Mouse (Mus musculus) kidney, embryonic 15.5 days (tissue): ENCODE results near the gene Plekhd1. TPM values are rescaled to one million over a fixed set of nuclear protein-coding genes. Genes with fewer than 3 reads are reported as not detected.

Experiments used
- ATAC-seq: fragments of 200-750 bp; cut with Nextera tagmentation; replicated peaks from 2 replicates; pipeline ENCODE4 v1.8.0; 2017; ENCODE audit warnings: moderate TSS enrichment; ENCODE audit not compliant: low FRiP score
- H3K27ac ChIP-seq: fragments of 300-500 bp; sonication (generic); 2 replicates; pipeline ENCODE4 v1.5.1; 2015; ENCODE audit warnings: mild to moderate bottlenecking, inconsistent platforms
- H3K27me3 ChIP-seq: fragments of 300-500 bp; sonication (generic); 2 replicates; pipeline ENCODE4 v1.6.1; 2015; ENCODE audit warnings: inconsistent platforms
- H3K36me3 ChIP-seq: fragments of 300-500 bp; sonication (generic); 2 replicates; pipeline ENCODE4 v1.6.1; 2015; ENCODE audit warnings: inconsistent platforms
- H3K4me1 ChIP-seq: fragments of 300-500 bp; sonication (generic); 2 replicates; pipeline ENCODE4 v1.6.1; 2015; ENCODE audit warnings: inconsistent platforms
- H3K4me2 ChIP-seq: fragments of 300-500 bp; sonication (generic); 2 replicates; pipeline ENCODE4 v1.6.1; 2015; ENCODE audit warnings: moderate library complexity, mild to moderate bottlenecking, inconsistent platforms
- H3K4me3 ChIP-seq: fragments of 300-500 bp; sonication (generic); replicated peaks from 2 replicates; pipeline ENCODE4 v1.5.1; 2015; ENCODE audit warnings: mild to moderate bottlenecking, inconsistent platforms
- H3K9ac ChIP-seq: fragments of 300-500 bp; sonication (generic); 2 replicates; pipeline ENCODE4 v1.6.1; 2015; ENCODE audit warnings: mild to moderate bottlenecking, inconsistent platforms
- H3K9me3 ChIP-seq: fragments of 300-500 bp; sonication (generic); replicated peaks from 2 replicates; pipeline ENCODE4 v1.6.1; 2016; ENCODE audit warnings: inconsistent platforms
- WGBS: fragments of 180-500 bp; shearing (Covaris S2); methylation state at CpG from one replicate; pipeline ENCODE4 v1.1.7; 2015; ENCODE audit warnings: mixed read lengths; 5-methylcytosine and 5-hydroxymethylcytosine counted together
- polyA plus RNA-seq: library from polyadenylated mRNA; unstranded; fragments of >200 nt; fragmentation: Nextera tagmentation; extraction: Ambion mirVana; gene quantifications from 2 replicates; pipeline ENCODE4 v1.2.1, GENCODE M21; 2015

The Plekhd1 gene
- polyA plus RNA-seq, result 1.8 and 2.0 TPM in 2 replicates

- H3K4me2 ChIP-seq, result peak within 1 kb of the TSS; percentile 75
- peak within 1 kb of the TSS; percentile 40 for H3K4me3 ChIP-seq
- peaks cover 24% of the 10 kb centered on the region for H3K4me1 ChIP-seq
- no peaks in the 10 kb centered on the region for H3K36me3 ChIP-seq
- peaks cover 51% of the 10 kb centered on the region for H3K27me3 ChIP-seq
- H3K9ac ChIP-seq, result peak within 1 kb of the TSS; percentile 5; the same call in 1 of the 2 replicates
- no peak within 1 kb of the TSS for H3K27ac ChIP-seq
- no peaks in the 10 kb centered on the region for H3K9me3 ChIP-seq
- ATAC-seq, result peak; percentile 82
- under 1% methylated on average over 47 of the region's 52 CpGs for WGBS
Measured at GRCm38 (mm10) chr12:80692269-80692972, at the start of gene Plekhd1. Gene Plekhd1, plus strand, starts transcription at chr12:80692591.

GRCm38 (mm10) chr12:80642725-80643692 is 49.4 kb upstream of the Plekhd1 start:
- Histone ChIP-seq H3K27ac (peak overlapping the region; percentile 93), H3K9me3 (no peaks in the 10 kb centered on the region), H3K4me2 (peak overlapping the region; percentile 81), H3K9ac (peak overlapping the region; percentile 94), H3K4me1 (peaks cover 29% of the 10 kb centered on the region), H3K27me3 (no peaks in the 10 kb centered on the region), H3K36me3 (peaks cover 48% of the 10 kb centered on the region), H3K4me3 (peak overlapping the region; percentile 79)
- WGBS, result 2% methylated on average over 47 of the region's 48 CpGs
- peak; percentile 78 for ATAC-seq

- Histone ChIP-seq H3K27ac (peak within 1 kb of the TSS; percentile 93), H3K36me3 (peaks cover 45% of the 10 kb centered on the region), H3K27me3 (no peaks in the 10 kb centered on the region), H3K4me1 (peaks cover 29% of the 10 kb centered on the region), H3K9ac (peak within 1 kb of the TSS; percentile 94), H3K9me3 (no peaks in the 10 kb centered on the region), H3K4me2 (peak within 1 kb of the TSS; percentile 81), H3K4me3 (peak within 1 kb of the TSS; percentile 79)
- ATAC-seq, result peak; percentile 97
- under 1% methylated on average over 50 of the region's 50 CpGs for WGBS
Measured at GRCm38 (mm10) chr12:80643693-80644505, 48.5 kb upstream of the Plekhd1 start, which contains the start of the genes Slc39a9 and Erh. Gene Slc39a9, plus strand, starts transcription at chr12:80643883. Gene Erh, minus strand, starts transcription at chr12:80644341.

- peak overlapping the region; percentile 81 for H3K4me2 ChIP-seq
- 7% methylated on average over 18 of the region's 18 CpGs for WGBS
- no peaks in the 10 kb centered on the region for H3K27me3 ChIP-seq
- H3K9me3 ChIP-seq, result no peaks in the 10 kb centered on the region
- peak overlapping the region; percentile 79 for H3K4me3 ChIP-seq
- peak overlapping the region; percentile 94 for H3K9ac ChIP-seq
- peaks cover 29% of the 10 kb centered on the region for H3K4me1 ChIP-seq
- no peak for ATAC-seq
- H3K36me3 ChIP-seq, result peaks cover 44% of the 10 kb centered on the region
- H3K27ac ChIP-seq, result peak overlapping the region; percentile 93
Measured at GRCm38 (mm10) chr12:80644506-80644868, 47.9 kb upstream of the Plekhd1 start.

GRCm38 (mm10) chr12:80646377-80646776 is 46.0 kb upstream of the Plekhd1 start:
- H3K9me3 ChIP-seq, result no peaks in the 10 kb centered on the region
- peak overlapping the region; percentile 81 for H3K4me2 ChIP-seq
- WGBS, result 96% methylated on average over 3 of the region's 3 CpGs
- no peak overlapping the region for H3K4me3 ChIP-seq
- no peaks in the 10 kb centered on the region for H3K27me3 ChIP-seq
- H3K27ac ChIP-seq, result no peak overlapping the region
- no peak for ATAC-seq
- H3K4me1 ChIP-seq, result peaks cover 29% of the 10 kb centered on the region
- peaks cover 25% of the 10 kb centered on the region for H3K36me3 ChIP-seq
- H3K9ac ChIP-seq, result no peak overlapping the region

GRCm38 (mm10) chr12:80653951-80654658 is 38.3 kb upstream of the Plekhd1 start:
- ATAC-seq, result no peak
- WGBS, result 91% methylated on average over 7 of the region's 7 CpGs
- 0 out of 2 replicates have a peak, but pooled peaks cover 3% of the 10 kb centered on the region for H3K4me1 ChIP-seq
- peaks cover 3% of the 10 kb centered on the region; the same call in 1 of the 2 replicates for H3K36me3 ChIP-seq
- no peaks in the 10 kb centered on the region for H3K9me3 ChIP-seq
- no peak overlapping the region for H3K27ac ChIP-seq
- no peak overlapping the region for H3K4me2 ChIP-seq
- no peak overlapping the region for H3K9ac ChIP-seq
- no peaks in the 10 kb centered on the region for H3K27me3 ChIP-seq
- no peak overlapping the region for H3K4me3 ChIP-seq

GRCm38 (mm10) chr12:80654659-80655025 is 37.7 kb upstream of the Plekhd1 start:
- H3K4me1 ChIP-seq, result 0 out of 2 replicates have a peak, but pooled peaks cover 3% of the 10 kb centered on the region
- no peaks in the 10 kb centered on the region for H3K27me3 ChIP-seq
- H3K36me3 ChIP-seq, result no peaks in the 10 kb centered on the region
- 88% methylated on average over 3 of the region's 3 CpGs for WGBS
- no peak for ATAC-seq
- no peak overlapping the region for H3K9ac ChIP-seq
- H3K9me3 ChIP-seq, result no peaks in the 10 kb centered on the region
- no peak overlapping the region for H3K27ac ChIP-seq
- H3K4me3 ChIP-seq, result no peak overlapping the region
- H3K4me2 ChIP-seq, result no peak overlapping the region

- no peak for ATAC-seq
- no peaks in the 10 kb centered on the region for H3K27me3 ChIP-seq
- 0 out of 2 replicates have a peak overlapping the region, but pooled peaks have one; percentile 30 for H3K27ac ChIP-seq
- H3K9ac ChIP-seq, result no peak overlapping the region
- 0 out of 2 replicates have a peak, but pooled peaks cover 3% of the 10 kb centered on the region for H3K4me1 ChIP-seq
- H3K36me3 ChIP-seq, result peaks cover 14% of the 10 kb centered on the region
- H3K9me3 ChIP-seq, result no peaks in the 10 kb centered on the region
- WGBS, result 56% methylated on average over 6 of the region's 6 CpGs
- H3K4me3 ChIP-seq, result no peak overlapping the region
- no peak overlapping the region for H3K4me2 ChIP-seq
Measured at GRCm38 (mm10) chr12:80658661-80659060, 33.7 kb upstream of the Plekhd1 start.

- ATAC-seq, result no peak
- H3K9ac ChIP-seq, result no peak overlapping the region
- no peaks in the 10 kb centered on the region for H3K9me3 ChIP-seq
- no peak overlapping the region for H3K4me3 ChIP-seq
- no peak overlapping the region for H3K4me2 ChIP-seq
- no peaks in the 10 kb centered on the region for H3K27me3 ChIP-seq
- H3K4me1 ChIP-seq, result 0 out of 2 replicates have a peak, but pooled peaks cover 3% of the 10 kb centered on the region
- peaks cover 32% of the 10 kb centered on the region for H3K36me3 ChIP-seq
- no peak overlapping the region for H3K27ac ChIP-seq
- WGBS, result 92% methylated on average over 10 of the region's 10 CpGs
Measured at GRCm38 (mm10) chr12:80662322-80662721, 30.1 kb upstream of the Plekhd1 start.

GRCm38 (mm10) chr12:80663935-80664334 is 28.5 kb upstream of the Plekhd1 start:
- WGBS, result 57% methylated on average over 2 of the region's 2 CpGs
- H3K4me3 ChIP-seq, result no peak overlapping the region
- no peak for ATAC-seq

GRCm38 (mm10) chr12:80668391-80668790 is 24.0 kb upstream of the Plekhd1 start:
- Histone ChIP-seq H3K36me3 (peaks cover 40% of the 10 kb centered on the region), H3K4me2 (no peak overlapping the region), H3K27ac (no peak overlapping the region), H3K9me3 (no peaks in the 10 kb centered on the region), H3K9ac (no peak overlapping the region), H3K27me3 (no peaks in the 10 kb centered on the region), H3K4me3 (no peak overlapping the region), H3K4me1 (no peaks in the 10 kb centered on the region)
- 78% methylated on average over 2 of the region's 2 CpGs for WGBS
- ATAC-seq, result no peak

More at GRCm38 (mm10) chr12:80663935-80664334, 28.5 kb upstream of the Plekhd1 start:
- H3K9ac ChIP-seq, result no peak overlapping the region
- peaks cover 42% of the 10 kb centered on the region for H3K36me3 ChIP-seq
- no peaks in the 10 kb centered on the region for H3K4me1 ChIP-seq
- H3K4me2 ChIP-seq, result no peak overlapping the region
- H3K27ac ChIP-seq, result no peak overlapping the region
- no peaks in the 10 kb centered on the region for H3K9me3 ChIP-seq
- H3K27me3 ChIP-seq, result no peaks in the 10 kb centered on the region
